Mouse (Mus musculus): ENCODE measurements around the gene Actg1. TPM values are rescaled to one million over a fixed set of nuclear protein-coding genes. Genes with fewer than 3 reads are reported as not detected.
A peak's percentile ranks its signal among the peaks of the same experiment; 100 is the strongest.

The Actg1 gene
- polyA plus RNA-seq, 1 experiment from 2014 or later: 3,231 TPM

DNA sequence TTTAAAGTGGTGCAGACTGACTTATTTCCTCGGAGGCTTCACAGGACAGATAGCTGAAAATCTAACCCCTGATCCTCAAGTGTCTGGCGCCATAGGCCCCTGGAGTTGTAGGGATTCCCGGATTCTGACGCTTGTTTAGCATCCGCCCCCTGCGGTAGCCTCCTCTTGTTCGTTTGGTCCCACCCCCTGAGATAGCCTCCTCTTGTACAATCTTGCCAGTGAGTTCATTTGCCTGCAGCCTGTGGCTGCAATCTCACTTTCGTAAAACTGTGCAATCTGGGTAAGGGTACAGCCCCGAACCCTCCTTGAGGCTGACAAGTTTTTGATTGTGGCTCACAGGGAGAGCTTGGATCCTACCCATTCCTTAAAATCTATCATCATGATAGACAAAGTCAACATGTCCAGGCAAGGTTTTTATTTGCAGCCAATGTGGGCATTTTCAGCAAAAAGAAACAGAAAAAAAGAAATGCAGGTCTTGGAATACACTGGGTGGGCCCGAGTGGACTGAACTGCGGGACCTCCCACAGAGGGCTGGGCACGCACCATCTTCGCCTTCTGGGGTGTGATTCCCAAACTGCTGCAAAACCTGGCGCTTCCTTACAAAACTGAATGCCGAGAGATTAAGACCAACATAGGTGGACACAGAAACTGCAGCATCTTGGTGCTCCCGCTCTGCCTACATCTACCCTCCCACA, 33.5 kb downstream of the Actg1 start:
- peak overlapping the region; percentile 96 for H3K27ac ChIP-seq (replicated peaks)
- H3K9me3 ChIP-seq: no peaks in the 10 kb centered on the region
- peak overlapping the region; percentile 46 for H3K4me3 ChIP-seq
- H3K27me3 ChIP-seq: no peaks in the 10 kb centered on the region
- peak overlapping the region; percentile 83 for H3K9ac ChIP-seq (replicated peaks)
- H3K36me3 ChIP-seq: no peaks in the 10 kb centered on the region
- H3K4me1 ChIP-seq: peaks cover 43% of the 10 kb centered on the region
- ATAC-seq (ENCODE audit: low FRiP score, low read depth): no peak
- WGBS: 37% methylated on average over 16 of the region's 16 CpGs
- H3K4me2 ChIP-seq (replicated peaks): peak overlapping the region; percentile 91

DNA sequence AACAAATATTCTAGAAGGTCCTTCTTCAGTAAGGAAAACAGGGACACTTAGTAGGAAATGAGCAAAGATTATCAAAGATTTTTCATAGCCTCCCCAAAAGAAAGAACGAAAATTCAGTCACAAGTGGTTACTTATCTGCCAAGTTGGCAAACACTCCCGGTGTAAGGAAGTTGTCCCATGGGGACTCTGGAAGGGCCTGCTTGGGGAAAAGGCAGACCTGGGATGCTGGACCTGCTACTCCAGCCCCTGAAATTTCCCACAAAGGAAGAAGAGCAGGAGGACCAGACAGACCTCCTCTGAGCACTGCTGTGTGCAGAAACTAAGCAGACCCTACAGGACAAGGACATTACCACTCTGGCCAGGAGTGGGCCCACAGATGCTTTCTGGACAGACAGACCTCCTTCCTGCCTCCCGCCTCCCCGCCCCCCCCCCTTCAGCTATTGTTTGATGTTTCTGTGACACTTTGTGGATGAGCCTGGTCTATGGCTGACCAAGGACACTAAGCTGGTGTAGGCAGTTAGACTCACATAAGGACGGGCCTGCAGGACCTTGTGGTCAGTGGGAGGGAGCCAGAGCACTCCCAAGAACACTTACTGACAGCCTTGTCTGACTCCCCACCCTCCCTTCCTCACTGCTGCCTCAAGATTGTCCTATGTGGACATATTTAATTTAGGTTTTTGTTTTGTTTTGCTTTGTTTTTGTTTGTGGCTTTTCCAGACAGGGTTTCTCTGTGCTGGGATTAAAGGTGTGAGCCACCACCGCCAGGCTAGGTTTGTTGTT, 34.2 kb downstream of the Actg1 start:
- Histone ChIP-seq H3K36me3 (no peaks in the 10 kb centered on the region), H3K9me3 (no peaks in the 10 kb centered on the region), H3K27me3 (peaks cover 2% of the 10 kb centered on the region), H3K4me3 (no peak overlapping the region), H3K27ac (replicated peaks) (peak overlapping the region; percentile 96; the same call in 1 of the 2 replicates), H3K4me1 (peaks cover 43% of the 10 kb centered on the region), H3K4me2 (replicated peaks) (no peak overlapping the region), H3K9ac (replicated peaks) (peak overlapping the region; percentile 83; the same call in 1 of the 2 replicates)
- 44% methylated on average over 6 of the region's 6 CpGs for WGBS
- no peak for ATAC-seq (ENCODE audit: low FRiP score, low read depth)

DNA sequence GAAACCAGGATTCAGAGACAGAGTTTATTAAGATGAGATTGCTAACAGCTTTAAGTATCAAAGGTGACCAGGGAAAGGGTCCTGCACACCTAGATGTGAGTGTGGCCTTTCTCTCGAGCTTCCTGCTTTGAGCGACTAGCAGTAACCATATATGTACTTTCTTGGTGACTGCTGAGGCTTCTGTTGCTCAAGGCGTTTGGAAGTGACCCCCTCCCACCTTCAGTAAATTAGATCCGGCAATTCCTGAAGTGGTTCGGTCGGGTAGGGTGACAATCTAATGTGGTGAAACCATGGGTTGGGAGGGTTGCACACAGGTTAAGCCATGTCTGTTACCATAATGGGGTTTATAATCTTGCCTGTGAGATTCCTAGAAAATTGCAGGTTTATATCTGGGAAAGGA, 36.3 kb downstream of the Actg1 start:
- H3K4me1 ChIP-seq: peaks cover 49% of the 10 kb centered on the region
- H3K4me3 ChIP-seq: no peak overlapping the region
- peak overlapping the region; percentile 64; the same call in 1 of the 2 replicates for H3K9ac ChIP-seq (replicated peaks)
- no peaks in the 10 kb centered on the region for H3K9me3 ChIP-seq
- ATAC-seq (ENCODE audit: low FRiP score, low read depth): no peak
- 75% methylated on average over 6 of the region's 6 CpGs for WGBS
- H3K36me3 ChIP-seq: no peaks in the 10 kb centered on the region
- peaks cover 14% of the 10 kb centered on the region for H3K27me3 ChIP-seq
- no peak overlapping the region for H3K4me2 ChIP-seq (replicated peaks)
- peak overlapping the region; percentile 92 for H3K27ac ChIP-seq (replicated peaks)

DNA sequence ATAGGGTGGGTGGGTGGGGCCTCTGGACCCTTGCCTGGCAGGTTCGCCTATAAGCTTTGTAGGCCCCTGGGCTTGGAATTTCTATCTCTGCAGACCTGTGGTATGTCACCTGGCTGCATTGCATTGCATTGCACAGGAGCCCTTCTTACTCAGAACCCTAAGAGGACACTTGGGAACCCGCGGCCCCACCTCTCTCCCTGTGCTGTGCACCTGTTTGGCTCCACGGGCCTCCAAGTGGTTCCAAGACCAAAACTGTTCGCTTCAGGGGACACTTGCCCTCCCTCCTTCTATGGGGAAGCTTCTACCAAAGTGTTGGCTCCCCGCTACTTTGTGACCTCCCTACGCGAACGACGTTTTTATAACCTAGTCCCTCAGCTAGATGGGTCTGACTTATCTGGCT, 36.8 kb downstream of the Actg1 start:
- peak overlapping the region; percentile 64; the same call in 1 of the 2 replicates for H3K9ac ChIP-seq (replicated peaks)
- peak overlapping the region; percentile 40 for H3K4me3 ChIP-seq
- no peaks in the 10 kb centered on the region for H3K9me3 ChIP-seq
- peak overlapping the region; percentile 69 for H3K4me2 ChIP-seq (replicated peaks)
- peaks cover 49% of the 10 kb centered on the region for H3K4me1 ChIP-seq
- 43% methylated on average over 10 of the region's 10 CpGs for WGBS
- peaks cover 19% of the 10 kb centered on the region for H3K27me3 ChIP-seq
- ATAC-seq (ENCODE audit: low FRiP score, low read depth): no peak
- H3K36me3 ChIP-seq: no peaks in the 10 kb centered on the region
- peak overlapping the region; percentile 92 for H3K27ac ChIP-seq (replicated peaks)

DNA sequence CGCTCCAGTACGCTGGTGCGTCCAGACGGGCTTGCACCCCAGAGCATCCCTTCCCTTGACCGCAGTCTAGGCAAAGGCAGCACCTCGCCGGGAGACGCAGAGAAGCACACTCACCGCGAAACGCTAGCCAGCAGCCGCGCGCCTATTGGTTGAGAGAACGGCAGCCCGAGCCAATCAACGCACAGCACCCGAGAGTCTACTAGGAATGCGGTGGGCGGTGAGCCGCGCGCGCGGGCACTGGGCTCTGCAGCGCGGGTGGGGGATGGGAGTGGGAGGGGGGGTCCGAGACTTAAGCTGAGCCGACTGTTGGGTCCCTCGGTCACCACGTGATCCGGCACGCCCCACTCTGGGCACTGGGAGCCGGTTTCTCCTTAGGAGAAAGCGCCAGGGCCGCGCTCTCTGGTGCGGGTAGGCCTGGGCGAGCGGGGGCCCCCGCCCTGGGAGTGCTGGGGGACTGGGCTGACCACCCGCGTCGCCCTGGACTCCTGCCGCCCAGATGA, 37.5 kb downstream of the Actg1 start:
- WGBS: 1% methylated on average over 44 of the region's 45 CpGs
- peak; percentile 94 for ATAC-seq (ENCODE audit: low FRiP score, low read depth)

DNA sequence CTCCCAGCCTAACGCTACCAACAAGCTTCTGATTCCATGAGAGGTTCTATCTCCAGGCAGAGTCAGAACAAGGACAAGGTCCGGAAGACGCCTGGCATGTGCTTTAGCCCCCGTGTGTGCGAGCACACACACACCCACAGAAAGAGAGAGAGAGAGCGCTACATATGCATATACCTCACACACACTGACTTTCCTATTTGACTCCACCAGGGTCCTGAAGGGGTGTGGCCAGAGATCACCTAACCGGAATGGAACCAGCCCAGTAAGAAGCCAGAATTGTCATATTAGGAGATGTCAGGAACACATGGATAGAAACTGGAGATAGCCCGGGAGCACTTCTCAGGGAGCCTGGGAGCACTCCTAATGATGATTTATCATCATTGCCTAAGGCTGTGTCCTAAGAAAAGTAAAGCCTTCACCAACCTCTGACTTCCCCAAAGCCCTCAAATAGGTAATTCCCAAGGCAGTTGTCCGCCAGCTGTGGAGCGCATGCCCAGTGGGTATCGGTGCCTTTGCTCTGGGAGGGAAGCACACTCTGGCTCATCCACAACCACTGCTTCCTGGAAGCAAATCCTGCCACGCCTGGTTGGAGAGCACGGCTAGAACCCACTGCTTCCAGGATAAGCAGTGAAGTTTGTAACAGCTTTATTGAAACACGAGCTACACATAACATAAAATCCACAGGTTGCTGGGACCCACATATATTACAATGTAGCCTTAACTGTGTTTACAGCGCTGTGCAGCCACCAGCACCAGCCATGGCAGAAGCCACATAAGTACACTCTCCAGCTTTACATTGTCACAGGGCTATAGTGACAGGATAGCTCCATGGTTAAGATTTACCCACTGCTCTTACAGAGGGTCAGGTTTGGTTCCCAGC, 39.7 kb downstream of the Actg1 start:
- H3K36me3 ChIP-seq: no peaks in the 10 kb centered on the region
- H3K27me3 ChIP-seq: peaks cover 34% of the 10 kb centered on the region
- WGBS: 59% methylated on average over 15 of the region's 15 CpGs
- H3K27ac ChIP-seq (replicated peaks): no peak overlapping the region
- no peak overlapping the region for H3K4me2 ChIP-seq (replicated peaks)
- H3K9me3 ChIP-seq: no peaks in the 10 kb centered on the region
- no peak overlapping the region for H3K4me3 ChIP-seq
- peaks cover 56% of the 10 kb centered on the region for H3K4me1 ChIP-seq
- ATAC-seq (ENCODE audit: low FRiP score, low read depth): no peak
- no peak overlapping the region for H3K9ac ChIP-seq (replicated peaks)

More for the DNA sequence above, 37.5 kb downstream of the Actg1 start:
- H3K27me3 ChIP-seq: peaks cover 26% of the 10 kb centered on the region
- no peaks in the 10 kb centered on the region for H3K9me3 ChIP-seq
- peak overlapping the region; percentile 92 for H3K27ac ChIP-seq (replicated peaks)
- H3K4me1 ChIP-seq: peaks cover 53% of the 10 kb centered on the region
- H3K9ac ChIP-seq (replicated peaks): peak overlapping the region; percentile 64
- H3K36me3 ChIP-seq: no peaks in the 10 kb centered on the region
- H3K4me3 ChIP-seq: peak overlapping the region; percentile 40
- H3K4me2 ChIP-seq (replicated peaks): peak overlapping the region; percentile 69

DNA sequence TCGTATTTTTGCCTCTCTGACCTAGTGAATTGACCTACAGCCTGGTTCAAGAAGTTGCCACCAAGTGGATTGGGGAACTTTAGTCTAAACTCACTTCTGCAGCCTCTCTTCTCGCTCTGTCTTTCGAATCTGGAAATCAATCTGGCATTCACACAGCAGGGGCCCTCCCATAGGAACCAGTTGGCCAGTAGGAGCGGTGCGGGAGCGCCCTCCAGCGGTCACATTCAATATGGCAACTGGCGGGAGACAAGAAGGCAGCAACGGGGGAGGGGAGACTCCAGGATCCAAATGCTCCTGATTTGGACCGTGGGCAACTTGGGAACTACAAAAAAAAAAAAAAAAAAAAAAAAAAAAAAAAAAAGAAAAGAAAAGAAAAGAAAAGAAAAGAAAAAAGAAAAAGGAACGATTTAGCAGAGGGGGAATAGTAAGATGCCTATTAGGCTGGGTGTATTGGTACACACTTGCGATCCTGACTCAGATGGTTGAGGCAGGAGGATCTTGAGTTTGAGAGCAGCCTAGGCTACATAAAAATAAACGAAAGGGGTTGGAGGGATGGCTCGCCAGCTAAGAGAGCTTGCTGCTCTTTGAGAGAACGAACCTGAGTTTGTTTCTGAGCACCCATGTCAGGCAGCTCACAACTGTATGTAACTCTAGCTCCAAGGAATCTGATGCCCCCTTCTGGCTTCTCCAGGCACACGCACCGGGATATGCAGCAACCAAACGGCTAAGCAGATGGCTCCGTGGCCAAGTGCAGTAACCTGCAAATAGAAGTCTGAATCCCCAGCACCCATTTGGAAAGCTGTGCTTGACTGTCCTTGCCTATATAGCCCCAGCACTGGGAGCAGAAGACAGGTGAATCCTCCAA, 40.5 kb downstream of the Actg1 start:
- Histone ChIP-seq H3K27ac (replicated peaks) (no peak overlapping the region), H3K4me2 (replicated peaks) (no peak overlapping the region), H3K9me3 (no peaks in the 10 kb centered on the region), H3K36me3 (no peaks in the 10 kb centered on the region), H3K4me3 (no peak overlapping the region), H3K4me1 (peaks cover 60% of the 10 kb centered on the region), H3K27me3 (peaks cover 40% of the 10 kb centered on the region), H3K9ac (replicated peaks) (no peak overlapping the region)
- no peak for ATAC-seq (ENCODE audit: low FRiP score, low read depth)
- WGBS: 5% methylated on average over 19 of the region's 19 CpGs

DNA sequence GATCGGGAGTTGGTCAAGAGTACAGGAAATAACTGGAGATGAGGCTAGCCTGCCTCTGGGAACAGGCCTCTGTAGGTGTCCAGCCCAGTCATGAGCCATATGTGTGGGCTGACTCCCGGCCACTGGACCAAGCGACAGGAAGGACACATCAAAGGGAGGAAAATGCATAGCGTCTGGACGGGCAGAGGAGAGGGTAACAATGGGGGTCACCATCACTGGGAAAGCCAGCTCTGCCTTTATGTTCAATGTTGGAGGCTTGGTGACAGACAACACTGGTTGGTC, 41.3 kb downstream of the Actg1 start:
- Histone ChIP-seq H3K4me1 (peaks cover 60% of the 10 kb centered on the region), H3K27ac (replicated peaks) (no peak overlapping the region), H3K27me3 (peaks cover 40% of the 10 kb centered on the region), H3K9ac (replicated peaks) (peak overlapping the region; percentile 32; the same call in 1 of the 2 replicates), H3K4me2 (replicated peaks) (no peak overlapping the region), H3K9me3 (no peaks in the 10 kb centered on the region), H3K36me3 (no peaks in the 10 kb centered on the region), H3K4me3 (no peak overlapping the region)
- 12% methylated on average over 5 of the region's 5 CpGs for WGBS
- no peak for ATAC-seq (ENCODE audit: low FRiP score, low read depth)

DNA sequence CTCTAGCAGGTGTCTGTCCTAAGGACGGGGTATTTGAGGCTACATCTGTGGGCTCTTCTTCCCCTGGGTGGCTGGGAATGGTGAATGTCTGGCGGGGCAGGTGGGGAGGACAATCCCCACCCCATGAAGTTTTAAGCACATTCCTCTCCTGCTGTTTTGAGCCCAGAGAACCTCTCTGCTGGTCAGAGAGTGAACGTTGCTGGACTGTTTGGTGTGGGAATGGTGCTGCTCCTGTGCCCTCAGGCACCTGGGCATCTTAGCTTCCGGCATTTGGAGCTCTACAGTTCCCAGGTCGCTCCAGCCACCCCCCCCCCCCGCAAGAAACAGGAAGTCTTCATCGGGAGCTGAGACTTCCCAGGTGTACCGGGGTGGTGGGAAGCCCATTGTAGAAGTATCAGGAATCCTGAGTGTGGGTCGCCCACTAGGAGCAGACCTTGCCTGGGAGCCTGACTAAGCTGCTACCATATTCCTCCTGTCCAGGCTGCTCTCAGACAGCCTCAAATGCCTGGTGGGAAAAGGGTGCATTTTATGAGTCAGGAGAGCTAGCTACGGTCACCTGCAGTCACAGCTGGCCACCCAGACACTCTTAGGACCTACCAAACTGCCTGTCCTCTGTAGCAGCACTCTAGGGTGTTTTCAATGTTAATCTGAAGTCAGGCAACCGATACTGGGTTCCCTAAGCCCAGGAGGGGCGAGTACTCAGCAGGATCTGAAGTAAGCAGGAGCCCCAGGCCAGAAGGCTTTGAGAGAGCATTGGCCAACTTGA, 41.8 kb downstream of the Actg1 start:
- H3K27me3 ChIP-seq: peaks cover 40% of the 10 kb centered on the region
- 47% methylated on average over 12 of the region's 12 CpGs for WGBS
- H3K4me1 ChIP-seq: peaks cover 56% of the 10 kb centered on the region
- H3K4me2 ChIP-seq (replicated peaks): no peak overlapping the region
- H3K27ac ChIP-seq (replicated peaks): no peak overlapping the region
- no peaks in the 10 kb centered on the region for H3K36me3 ChIP-seq
- peak overlapping the region; percentile 32; the same call in 1 of the 2 replicates for H3K9ac ChIP-seq (replicated peaks)
- H3K4me3 ChIP-seq: no peak overlapping the region
- ATAC-seq (ENCODE audit: low FRiP score, low read depth): no peak
- no peaks in the 10 kb centered on the region for H3K9me3 ChIP-seq

DNA sequence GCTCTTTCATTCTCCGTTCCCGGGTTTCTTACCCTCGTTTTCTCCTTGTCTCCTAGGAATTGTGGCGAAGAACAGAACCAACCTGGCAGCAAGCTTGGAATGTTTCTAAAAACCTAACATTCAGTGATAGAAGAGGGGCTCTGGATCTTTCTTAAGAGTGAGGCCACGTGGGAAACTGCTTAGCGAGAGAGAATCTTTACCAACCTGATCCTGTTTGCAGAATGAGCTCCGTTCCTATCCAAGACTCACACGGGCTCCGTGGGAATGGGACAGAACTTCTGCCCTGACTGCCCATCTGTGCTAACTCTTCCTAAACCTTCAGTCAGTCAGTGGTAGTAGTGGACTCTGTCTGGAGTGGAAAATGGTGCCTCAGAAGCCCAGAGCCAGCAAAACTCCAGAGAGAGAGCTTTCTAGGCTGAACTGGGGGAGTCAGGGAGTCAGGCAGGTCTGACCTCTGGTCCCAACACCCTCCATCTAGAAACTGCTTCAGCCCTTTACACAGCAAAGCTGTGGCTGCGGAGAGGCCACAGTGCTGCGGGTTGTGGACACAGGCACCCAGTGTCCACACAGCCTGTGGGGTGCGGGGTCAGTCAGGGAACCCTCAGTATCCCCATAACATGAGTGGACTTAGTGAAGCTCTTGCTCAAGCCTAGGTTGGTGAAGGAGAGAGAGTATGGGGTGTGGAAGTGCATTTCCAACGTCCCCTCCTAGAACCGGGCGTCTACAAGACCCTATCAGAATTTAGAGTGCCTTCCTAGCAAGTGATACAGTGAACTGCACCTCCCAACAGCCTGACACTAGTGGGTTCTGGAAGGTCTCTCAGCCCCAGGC, 42.6 kb downstream of the Actg1 start:
- WGBS: 21% methylated on average over 15 of the region's 15 CpGs
- Histone ChIP-seq H3K4me1 (peaks cover 50% of the 10 kb centered on the region), H3K9ac (replicated peaks) (peak overlapping the region; percentile 64), H3K4me3 (peak overlapping the region; percentile 50), H3K9me3 (no peaks in the 10 kb centered on the region), H3K4me2 (replicated peaks) (peak overlapping the region; percentile 78), H3K36me3 (no peaks in the 10 kb centered on the region), H3K27me3 (peaks cover 40% of the 10 kb centered on the region), H3K27ac (replicated peaks) (peak overlapping the region; percentile 89)
- ATAC-seq (ENCODE audit: low FRiP score, low read depth): no peak
